Mouse (Mus musculus): ENCODE measurements at regions not wholly inside any gene's neighbourhood (a gene's known extent, or its start where the extent isn't known, plus 50 kb on each side); places are given as distances from the start of the nearest gene placed in this dataset.

DNA sequence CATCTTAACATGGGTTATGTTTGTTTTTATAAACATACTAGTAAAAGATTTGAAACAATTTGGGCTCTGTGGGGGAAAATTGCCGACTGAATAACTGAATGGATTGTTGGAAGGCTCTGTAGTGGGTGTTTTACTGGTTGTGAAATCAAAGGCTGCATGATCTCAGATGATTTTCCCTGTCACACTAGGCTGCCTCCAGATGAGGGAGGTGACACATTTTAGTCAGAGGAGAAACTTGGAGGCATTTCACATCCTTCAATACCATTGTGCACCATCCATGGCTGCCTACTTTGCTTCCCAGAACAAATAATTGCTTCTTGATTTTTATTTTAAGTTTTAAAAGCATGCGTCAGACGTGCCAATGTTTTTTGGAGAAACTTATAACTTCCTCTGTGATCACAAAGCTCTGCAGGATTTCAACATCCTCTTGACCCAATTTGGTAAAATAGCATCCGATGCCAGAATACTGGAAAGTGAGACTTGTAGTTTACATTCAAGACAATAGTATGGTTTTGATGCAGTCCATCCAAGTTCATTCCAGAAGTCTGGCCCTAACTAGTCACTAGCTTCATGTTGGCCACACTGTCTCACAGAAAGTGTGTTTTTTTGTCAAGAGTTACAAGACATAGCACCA, 163.0 kb upstream of the Mocs2 start:
- no peak for DNase-seq (ENCODE audit: low spot score)
- intact Hi-C loops (cut with DNase I): no loop called here

DNA sequence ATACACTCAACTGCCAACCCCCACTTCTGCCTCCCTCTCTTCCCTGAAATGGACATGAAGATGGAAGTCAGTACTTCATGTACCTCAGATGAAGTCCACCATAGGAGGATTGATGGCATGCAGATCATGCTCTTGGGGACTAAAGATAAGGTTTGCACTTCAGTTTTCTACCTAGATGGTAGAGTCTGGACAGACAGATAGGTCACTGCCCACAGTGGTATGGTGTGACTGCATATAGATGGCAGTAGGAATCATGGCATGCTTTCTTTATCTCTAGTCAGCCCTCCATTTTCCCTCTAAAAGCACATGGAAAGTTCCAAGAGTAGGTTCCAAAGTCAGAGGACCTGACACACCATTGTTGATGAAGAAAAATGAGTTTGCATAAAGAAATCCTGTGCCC, 145.6 kb upstream of the Mocs2 start:
- DNase-seq (ENCODE audit: low spot score): no peak
- intact Hi-C loops (cut with DNase I): no loop called here

DNA sequence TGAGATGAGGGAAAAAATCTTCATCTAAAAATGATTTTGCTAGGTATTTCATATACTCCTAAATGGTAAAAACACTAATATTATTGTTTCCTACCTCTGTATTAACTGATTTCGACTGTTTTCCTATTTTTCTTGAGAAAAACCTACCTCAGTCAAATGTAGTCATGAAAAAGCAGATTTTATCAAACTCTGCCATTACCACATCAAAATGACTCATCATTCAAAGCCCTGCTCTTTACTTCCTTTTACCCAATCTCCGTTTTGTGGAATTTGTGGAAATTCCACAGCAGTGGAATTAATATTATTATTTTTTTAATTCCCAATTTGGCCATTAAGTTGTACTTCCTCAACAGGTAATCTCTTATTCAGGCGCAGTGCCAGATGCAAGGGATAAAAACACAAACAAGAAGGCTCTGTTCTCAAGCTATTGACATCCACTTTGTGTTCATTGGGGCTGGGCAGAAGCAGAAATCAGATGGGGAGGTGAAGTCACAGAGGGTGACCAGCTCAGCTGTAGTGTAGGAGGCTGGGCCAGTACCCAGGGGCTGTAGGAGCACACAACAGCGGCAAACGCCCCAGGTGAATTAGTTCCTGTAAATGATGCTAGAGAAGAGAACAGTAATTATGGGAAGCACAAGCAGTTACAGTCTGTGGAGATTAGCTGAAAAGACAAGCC, 138.2 kb upstream of the Mocs2 start:
- intact Hi-C loops (cut with DNase I): no loop called here
- no peak for DNase-seq (ENCODE audit: low spot score)

DNA sequence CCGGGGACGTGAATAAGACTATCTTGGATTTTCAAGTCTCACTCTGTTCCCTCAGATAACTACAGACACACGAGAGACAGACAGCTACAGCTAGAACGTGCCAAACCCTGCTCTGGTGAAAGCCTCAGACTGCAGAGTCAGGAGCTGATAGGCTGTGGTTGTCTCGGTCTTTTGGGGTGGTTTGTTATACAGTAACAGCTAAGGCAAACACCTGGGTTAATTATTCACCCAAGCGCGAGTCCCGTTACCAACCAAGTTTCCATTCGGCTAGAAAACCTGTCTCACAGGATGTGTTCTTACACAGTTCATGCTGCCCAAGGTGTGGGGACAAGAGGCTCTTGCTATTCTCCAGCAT, 137.7 kb upstream of the Mocs2 start:
- no peak for DNase-seq (ENCODE audit: low spot score)
- intact Hi-C loops (cut with DNase I): no loop called here

DNA sequence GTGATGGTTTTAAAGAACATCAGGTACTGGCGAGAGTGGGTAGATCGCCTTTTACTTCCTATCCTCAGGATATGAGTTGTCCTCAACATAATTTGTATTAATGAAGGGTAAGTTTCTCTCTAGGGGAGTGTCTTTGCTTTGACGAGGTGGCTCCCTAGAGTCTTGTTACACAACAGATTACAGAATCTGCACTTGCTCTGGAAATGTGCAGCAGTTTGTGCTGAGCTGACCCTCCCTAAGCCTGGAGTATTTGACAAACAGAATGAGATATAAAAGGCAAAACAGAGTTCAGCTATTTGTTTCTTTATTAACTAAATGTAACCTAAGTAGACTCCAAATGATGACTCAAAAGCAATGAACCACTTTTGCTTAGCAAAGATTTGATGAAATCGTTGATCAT, 136.8 kb upstream of the Mocs2 start:
- no peak for DNase-seq (ENCODE audit: low spot score)

DNA sequence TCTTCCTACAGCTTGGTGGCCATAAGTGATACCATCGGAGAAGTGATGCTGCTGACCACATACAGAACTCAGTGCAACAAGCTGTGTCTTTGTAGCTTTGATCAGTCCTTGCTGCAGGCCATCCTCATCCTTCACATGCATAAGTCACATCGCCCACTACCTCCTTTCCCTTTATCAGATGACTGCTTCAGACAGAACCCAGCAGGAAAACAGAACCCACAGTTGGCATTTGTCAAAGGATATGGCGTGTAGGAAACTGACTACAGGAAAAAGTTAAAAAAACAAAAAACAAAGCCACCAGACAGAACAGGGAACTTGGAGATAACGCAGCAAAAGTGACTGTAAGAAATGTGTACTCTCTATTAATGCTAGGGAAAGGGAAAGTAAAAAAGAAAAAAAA, 136.1 kb upstream of the Mocs2 start:
- intact Hi-C loops (cut with DNase I): no loop called here
- no peak for DNase-seq (ENCODE audit: low spot score)

More for the DNA sequence above, 136.8 kb upstream of the Mocs2 start:
- intact Hi-C loops (cut with DNase I): no loop called here

DNA sequence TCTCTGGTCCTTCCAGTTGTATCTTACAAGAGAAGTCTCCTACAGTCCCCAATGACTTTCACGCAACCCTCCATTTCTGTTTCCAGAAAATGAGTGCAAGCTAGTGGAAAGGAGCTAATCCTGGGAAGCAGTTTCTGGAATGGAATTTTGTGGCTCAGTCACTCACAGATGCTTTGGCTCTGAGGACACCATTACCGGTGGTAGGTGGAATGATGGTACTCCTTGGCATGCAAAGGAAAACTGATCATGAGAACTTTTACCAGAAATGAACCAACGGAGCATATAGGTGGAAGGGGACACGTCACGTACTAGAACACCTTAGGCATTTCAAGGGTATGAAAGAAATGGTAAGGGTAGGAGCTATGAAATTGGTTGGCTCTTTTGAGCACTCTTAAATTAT, 135.1 kb upstream of the Mocs2 start:
- DNase-seq (ENCODE audit: low spot score): no peak
- intact Hi-C loops (cut with DNase I): no loop called here

DNA sequence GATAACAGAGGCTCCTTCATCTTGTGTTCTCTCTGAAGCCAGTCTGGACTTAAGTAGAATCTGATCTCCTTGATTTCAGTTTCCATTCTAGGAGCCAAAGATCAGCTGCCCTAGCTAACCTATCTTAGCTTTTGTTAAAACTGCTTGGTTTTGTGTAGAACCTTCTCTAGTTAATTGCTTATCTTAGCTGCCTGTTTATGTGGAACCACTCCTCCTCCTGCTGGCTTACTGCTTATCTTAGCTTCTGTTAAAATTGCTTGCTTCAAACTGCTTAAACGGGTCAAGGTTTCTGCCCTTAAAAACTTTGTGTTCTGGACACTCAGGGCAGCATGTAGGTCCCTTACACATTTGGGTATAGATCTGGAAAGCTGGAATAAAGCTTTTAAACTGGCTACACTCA, 133.7 kb upstream of the Mocs2 start:
- DNase-seq (ENCODE audit: low spot score): no peak

DNA sequence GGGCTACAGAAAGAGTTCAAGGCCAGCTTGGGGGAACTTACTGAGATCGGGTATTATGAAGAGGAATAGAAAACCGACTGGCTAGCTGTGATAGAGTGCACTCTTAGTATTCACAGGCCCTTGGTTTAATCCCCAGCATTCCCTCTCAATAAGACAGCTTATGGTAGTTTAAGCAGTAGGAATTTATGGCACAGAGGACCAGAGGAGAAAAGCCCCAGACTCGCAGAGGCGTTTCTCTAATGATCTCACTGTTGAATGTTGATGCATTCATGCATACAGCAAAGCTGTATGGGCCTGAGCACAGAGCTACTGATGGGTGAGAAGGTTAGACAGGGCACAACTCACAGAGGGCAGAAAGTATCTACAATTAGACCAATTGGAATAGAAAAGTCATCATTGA, 132.7 kb upstream of the Mocs2 start:
- intact Hi-C loops (cut with DNase I): no loop called here
- no peak for DNase-seq (ENCODE audit: low spot score)

More for the DNA sequence above, 133.7 kb upstream of the Mocs2 start:
- intact Hi-C loops (cut with DNase I): no loop called here

DNA sequence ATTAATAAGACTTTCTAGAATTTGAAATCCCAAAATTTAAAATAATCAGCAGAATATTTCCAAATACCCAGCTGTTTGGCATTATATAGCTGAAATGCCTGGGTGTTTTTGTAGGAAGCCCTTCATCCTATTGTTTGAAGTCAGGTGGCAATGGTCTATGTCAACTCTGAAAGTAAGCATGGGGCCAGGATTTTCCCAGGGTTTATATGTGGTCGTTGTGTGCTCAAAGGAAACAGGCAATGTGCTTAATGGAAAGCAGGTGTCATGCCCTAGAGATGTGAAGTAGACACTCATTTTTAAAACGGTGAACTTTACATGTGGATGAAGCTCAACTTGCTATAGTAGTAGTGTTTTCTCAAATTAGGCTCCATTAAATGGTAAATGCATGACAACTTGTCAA, 105.4 kb upstream of the Mocs2 start:
- no peak for DNase-seq (ENCODE audit: low spot score)
- intact Hi-C loops (cut with DNase I): no loop called here

DNA sequence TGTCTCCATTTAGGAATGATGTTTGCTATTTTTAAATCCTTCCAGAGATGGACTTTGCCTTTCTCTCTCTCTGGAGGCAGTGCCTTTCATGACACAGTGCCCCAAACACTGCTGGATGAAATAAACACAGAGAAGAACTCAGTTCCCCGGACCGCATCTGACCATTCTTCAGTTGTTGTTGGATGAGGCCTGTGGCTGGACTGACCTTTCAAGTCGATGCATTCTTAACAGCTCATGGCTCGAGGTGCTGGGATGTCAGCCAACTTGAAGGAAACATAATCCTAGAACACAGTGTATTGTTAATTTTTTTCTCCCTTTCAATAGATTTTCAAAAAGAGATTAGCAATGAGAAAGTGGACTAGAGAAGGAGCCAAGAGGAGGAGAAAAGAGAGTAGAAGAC, 98.3 kb upstream of the Mocs2 start:
- peak; percentile 2 for DNase-seq (ENCODE audit: low spot score)
- intact Hi-C loops (cut with DNase I): no loop called here

DNA sequence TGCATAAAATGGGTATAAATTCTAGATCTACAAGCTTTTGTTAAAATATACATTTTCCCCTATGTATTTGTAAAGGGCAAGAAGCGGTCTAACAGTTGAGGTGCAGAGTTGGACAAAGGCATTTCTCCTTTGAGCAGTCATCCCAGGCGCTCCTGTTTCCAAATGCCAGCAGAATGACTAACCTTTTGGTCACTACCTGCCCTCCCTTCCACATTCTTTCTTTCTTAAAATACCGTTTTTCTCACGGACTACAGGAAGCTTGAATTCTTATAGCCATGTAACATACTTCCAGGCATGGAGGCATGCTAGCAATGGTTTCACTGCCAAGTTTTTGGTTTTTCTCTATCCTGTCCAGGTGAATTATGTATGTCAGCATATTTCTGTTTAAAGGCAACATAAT, 91.2 kb upstream of the Mocs2 start:
- intact Hi-C loops (cut with DNase I): no loop called here
- DNase-seq (ENCODE audit: low spot score): no peak

DNA sequence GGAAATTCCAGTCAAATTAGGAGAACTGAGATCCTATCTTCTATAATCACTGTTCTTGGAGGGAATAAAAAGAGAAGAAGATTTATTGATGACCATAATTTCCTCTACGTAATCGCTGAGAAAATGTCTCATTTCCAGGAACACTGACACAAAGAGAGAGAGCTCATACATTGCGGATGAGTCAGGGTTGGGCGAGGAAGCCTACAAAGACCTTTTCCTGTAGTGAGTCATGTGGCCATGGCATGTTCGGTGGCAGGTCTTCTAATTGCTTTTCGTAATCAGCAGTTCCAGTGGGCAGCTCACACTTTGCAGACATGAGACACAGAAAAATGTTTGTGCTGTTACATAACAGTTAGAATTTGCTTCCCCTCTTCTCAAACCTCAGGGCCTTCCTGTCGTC, 83.0 kb upstream of the Mocs2 start:
- intact Hi-C loops (cut with DNase I): no loop called here
- DNase-seq (ENCODE audit: low spot score): no peak

DNA sequence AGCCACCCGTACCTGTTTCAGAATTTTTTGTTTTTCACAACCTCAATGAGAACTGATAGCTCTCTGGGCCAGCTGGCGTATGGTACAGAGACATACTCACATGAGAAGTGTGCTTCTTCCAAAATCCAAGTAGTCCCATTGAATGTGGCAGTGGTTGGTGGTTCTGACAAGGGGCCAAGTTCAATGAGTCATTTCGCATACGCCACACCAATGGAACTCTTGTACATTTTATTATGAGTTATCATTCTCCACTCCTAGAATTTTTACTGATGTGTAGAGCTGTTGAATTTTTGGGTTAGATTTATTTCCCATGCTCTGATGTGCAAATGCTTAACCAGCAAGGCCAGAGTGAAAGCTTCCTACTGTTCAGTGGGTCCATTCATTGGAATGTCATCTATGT, 82.0 kb upstream of the Mocs2 start:
- DNase-seq (ENCODE audit: low spot score): no peak
- intact Hi-C loops (cut with DNase I): no loop called here

DNA sequence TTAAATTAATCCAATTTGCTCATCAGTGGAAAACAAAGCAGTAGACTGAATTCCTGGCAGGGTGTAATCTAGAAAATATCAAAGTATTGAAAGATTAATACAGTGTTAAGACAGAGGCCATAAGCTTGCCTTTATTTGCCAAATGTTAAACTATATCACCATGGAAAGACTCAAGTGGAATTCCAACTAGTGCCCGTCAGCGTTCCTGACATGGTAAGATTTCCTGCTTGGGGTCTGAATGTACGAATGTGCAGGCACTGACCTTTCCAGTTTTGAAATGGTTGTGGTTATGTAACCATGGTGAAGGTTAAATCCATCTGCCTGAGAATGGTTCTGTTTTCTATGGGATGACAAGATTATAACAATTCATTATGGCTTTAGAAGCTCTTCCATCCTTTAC, 75.5 kb upstream of the Mocs2 start:
- intact Hi-C loops (cut with DNase I): no loop called here
- DNase-seq (ENCODE audit: low spot score): no peak

DNA sequence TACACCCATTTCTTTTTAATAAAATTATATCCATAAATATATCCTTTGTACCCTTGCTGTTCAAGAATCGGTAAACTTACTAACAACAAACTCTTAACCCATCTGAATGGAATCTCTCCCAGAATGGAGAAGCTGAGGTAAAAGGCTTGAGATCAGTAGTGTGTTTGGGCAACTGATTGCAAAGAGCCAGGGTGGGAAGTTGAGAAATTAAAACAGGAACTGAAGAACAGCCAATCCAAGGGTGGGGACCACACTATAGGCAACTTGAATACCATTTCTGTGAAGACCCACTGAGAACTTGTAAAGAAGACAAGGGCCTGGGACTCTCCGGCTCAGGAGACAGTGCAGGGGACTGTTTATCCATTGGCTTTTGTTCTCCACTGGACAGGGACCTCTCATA, 72.2 kb upstream of the Mocs2 start:
- no peak for DNase-seq (ENCODE audit: low spot score)
- intact Hi-C loops (cut with DNase I): no loop called here

DNA sequence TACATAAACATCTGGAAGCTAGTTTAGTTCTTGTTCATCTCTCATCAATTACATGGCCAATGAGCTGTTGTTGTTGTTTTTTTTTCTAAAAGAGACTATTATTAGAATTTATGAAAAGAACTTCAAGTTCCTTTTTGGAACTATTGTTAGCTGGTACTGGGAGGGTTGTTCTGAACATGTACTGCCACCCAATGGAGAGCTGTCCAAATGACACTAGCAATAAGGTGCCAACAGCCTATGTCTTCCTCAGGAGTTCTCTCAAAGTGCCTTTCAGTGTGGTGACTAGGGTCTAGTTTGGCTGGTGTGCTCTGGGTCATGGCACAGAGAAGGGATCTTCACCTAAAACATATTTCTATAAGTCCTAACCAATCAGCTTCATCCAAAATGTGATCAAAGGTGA, 60.6 kb upstream of the Mocs2 start:
- DNase-seq (ENCODE audit: low spot score): no peak
- intact Hi-C loops (cut with DNase I): loop anchor here (10.0 kb wide), 1 partner anchor 683 kb away; no protein-coding TSS in a partner anchor

DNA sequence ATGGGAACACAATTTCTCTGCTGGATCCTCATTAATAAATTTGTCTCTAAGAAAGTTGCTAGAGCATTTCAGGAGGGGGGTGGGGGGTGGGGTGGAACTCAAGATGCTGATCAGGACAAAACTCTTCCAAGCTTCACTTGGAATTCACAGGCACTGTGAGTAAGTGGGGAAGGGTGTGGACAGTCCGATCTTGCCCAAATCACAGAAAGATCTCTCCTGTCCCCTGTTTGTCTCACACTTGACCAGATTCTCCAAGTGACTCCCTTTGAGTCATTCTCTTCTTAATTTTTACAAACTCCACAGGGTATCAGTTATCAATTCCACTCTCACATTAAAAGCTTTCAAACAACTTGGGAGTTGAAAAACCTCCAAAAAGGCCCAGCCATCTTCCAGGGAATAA, 58.1 kb upstream of the Mocs2 start:
- intact Hi-C loops (cut with DNase I): loop anchor here (10.0 kb wide), 1 partner anchor 685 kb away; no protein-coding TSS in a partner anchor
- no peak for DNase-seq (ENCODE audit: low spot score)

DNA sequence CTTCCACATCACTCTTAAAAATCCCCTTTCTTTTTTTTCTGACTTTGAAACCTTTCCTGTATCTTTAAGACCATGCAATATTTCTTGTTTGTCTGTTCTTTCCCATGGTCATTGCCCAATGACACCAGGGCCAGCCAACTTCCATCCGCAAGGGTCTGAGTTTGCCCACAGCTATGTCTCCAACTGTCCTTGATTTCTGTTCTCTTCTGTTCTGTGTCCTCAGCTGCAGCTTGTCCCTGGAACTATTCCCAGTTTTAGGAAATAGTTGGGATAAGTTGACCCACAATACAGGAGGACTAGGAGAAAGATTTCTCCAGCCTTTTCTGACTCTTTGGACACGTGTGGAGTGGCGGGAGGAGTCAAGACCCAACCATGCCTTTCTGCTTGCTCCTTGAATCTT, 57.1 kb upstream of the Mocs2 start:
- intact Hi-C loops (cut with DNase I): no loop called here
- peak; percentile 56 for DNase-seq (ENCODE audit: low spot score)

Measured in heart, postnatal 25 days (tissue).